Mouse (Mus musculus): ENCODE results near the gene Eif4ebp2. TPM values are rescaled to one million over a fixed set of nuclear protein-coding genes. Genes with fewer than 3 reads are reported as not detected.
A peak's percentile ranks its signal among the peaks of the same experiment; 100 is the strongest.
"Not testable (repeated sequence)": the region's sequence is repeated elsewhere in the genome, so short reads cannot be mapped to it uniquely, and the experiment has no call there.

The Eif4ebp2 gene
- total RNA-seq, 2 experiments from 2014 or later, result 9.5 to 88.4 TPM

DNA sequence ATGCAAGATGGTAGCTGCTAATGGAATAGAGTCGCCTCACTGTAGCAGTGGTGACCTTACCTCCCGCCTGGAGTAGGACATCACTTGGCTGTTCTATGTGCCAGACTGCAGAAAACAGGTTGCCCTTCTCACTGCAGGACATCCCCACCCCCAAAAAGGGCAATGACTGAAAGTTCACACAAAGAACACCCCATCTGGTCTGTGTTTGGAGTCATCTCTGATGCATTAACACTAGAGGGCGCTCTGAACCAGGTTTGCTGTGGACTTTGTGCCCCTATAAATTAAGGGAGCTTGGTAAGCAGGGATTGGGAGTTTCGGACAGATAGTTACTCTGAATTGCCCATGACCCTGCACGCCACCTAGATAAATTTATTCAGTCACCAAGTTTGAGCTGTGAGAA lies 14.4 kb upstream of the Eif4ebp2 start:
- ATAC-seq (replicated peaks; ENCODE audit: low FRiP score, poor library complexity, severe bottlenecking), result peak; percentile 65

DNA sequence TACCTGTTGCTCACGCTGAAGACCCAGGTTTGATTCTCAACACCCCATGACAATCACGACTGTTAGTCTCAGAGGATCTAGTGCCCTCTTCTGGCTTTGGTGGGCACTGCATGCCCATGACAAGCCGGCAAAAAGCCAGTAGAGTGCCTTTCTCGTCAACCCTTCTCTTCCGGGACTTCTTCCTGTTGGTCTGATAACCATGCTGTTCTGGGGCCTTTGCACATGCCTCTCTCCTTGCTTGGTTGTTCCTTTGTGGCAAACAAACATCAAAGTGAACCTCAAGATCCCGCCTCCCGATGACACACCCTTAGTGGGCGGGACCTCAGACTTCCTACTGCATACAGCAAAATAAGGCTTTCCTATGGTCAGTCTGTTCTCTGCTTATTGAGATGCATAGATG lies 13.8 kb upstream of the Eif4ebp2 start:
- ATAC-seq (replicated peaks; ENCODE audit: low FRiP score, poor library complexity, severe bottlenecking), result peak; percentile 63

DNA sequence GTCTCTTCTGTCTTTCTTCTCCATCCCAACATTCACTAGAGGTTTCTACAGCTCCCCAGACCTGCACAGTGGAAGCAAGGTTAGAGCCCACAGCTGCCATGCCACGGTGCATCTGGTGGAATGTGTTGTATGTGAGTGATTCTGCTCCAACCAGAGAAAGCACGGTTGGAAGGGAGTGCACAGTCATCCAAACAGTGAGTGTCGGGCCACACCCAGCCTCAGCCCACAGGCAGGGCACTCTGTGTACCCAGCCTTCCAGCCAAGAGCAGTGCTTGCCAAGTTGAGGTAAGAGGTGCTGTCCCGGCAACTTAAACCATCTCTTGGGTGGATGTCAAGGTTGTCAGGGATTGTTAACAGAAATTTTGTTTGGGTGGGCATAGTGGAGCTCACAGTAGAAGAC lies 12.5 kb upstream of the Eif4ebp2 start:
- peak; percentile 80 for ATAC-seq (replicated peaks; ENCODE audit: low FRiP score, poor library complexity, severe bottlenecking)

DNA sequence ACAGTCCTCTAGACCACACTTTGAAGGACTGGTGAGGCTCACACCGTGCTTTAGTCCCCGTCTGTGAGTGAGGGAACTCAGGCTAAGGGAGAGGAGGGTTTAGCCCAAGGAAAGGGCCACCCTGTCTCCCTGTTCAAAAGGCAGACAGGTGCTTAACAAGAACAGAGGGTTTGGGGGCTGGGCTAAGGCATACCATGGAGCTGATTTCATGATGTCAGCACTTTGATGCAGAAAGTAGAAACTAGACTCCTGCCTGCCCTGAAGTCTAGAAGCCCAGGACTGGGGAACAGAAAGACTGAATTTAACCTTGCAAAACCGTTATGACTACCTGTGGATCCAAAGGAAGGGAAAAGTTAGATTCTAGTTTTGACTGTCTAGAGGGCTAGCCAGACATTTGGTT lies 4.7 kb upstream of the Eif4ebp2 start:
- no peak for ATAC-seq (replicated peaks; ENCODE audit: low FRiP score, poor library complexity, severe bottlenecking)

DNA sequence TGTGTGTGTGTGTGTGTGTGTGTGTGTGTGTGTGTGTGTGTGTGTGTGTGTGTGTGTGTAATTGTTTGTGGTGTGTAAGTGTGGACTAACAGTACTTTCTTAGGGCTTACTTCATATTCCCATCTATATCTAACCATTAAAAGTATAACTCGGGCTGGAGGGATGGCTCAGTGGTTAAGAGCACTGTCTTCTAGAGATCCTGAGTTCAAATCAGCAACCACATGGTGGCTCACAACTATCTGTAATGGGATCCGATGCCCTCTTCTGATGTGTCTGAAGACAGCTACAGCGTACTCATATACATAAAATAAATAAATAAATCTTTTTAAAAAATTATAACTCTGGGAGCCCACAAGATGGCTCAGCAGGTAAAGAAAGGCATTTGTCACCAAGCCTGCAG lies 710 bp upstream of the Eif4ebp2 start:
- ATAC-seq (replicated peaks; ENCODE audit: low FRiP score, poor library complexity, severe bottlenecking), result not testable (repeated sequence)

DNA sequence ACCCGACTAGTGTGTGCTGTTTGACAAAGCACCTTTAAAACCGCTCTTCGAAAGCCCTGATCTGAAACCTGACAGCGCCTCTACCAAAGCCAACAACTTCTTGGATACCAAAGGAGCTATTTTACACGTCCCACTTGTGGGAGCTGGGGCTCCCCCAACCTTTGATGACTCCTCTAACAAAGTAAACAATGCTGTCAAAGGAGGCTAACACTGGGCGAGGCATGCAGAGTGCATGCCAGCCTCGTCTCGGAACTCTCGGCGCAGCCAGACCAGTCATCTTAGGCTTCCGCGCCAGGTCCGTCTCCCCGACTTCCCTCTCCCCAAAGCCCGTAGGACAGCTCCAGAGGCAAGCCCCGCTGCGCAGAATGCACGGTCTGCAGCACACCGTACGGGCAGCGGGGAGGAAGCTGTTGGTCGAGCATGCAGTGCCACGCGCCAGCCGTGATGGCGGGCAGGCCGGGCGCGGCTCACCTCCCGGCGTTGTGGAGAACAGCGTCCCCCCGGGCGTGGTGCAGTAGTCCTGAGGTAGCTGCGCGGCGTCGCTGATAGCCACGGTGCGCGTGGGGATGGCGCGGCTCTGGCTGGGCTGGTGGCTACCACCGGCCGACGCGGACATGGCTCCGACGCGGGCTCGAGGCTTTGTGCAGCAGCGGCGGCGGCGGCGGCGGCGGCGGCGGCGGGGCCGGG lies 387 bp downstream of the Eif4ebp2 start:
- peak; percentile 65 for ATAC-seq (replicated peaks; ENCODE audit: low FRiP score, poor library complexity, severe bottlenecking)

DNA sequence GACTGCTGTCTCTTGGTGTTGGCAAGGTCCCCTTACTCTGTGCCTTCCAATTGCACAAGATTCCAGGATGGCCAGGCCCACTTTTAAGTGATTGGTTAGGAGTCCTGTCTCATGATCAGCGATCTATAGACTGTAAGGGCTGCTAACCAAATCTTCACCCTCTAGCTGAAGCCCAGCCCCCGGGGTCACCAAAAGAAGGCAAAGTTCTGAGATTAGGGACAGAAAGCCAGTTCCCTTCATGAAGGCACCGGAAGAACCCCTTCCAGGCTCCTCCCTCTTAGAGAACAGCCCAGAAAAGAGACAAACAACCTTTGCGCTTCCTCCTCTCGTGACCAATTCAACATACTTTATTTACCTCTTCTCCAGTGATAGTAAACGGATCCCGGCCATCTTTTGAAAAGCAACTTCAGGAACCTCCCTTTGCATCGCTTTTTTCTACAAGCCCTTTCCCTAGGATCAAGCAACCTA lies 964 bp downstream of the Eif4ebp2 start:
- peak; percentile 57 for ATAC-seq (replicated peaks; ENCODE audit: low FRiP score, poor library complexity, severe bottlenecking)

DNA sequence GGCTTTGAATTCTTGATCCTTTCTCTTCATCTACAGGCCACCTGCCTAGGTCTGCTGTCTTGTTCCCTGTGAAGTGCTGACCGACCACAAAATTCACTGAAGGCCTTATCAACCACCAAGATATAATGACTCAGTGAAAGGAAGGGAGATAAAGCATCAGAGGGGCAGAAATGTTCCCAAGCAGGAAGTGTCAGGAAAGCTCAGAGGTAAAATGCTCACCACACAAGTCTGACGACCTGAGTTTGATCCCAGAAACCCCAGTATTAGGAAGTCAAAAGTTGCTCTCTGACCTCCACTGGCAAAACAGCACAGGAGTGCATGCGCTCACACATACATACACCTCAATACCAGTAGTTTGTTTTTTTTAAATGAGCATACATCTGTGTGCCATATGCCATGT lies 3.6 kb downstream of the Eif4ebp2 start:
- no peak for ATAC-seq (replicated peaks; ENCODE audit: low FRiP score, poor library complexity, severe bottlenecking)

DNA sequence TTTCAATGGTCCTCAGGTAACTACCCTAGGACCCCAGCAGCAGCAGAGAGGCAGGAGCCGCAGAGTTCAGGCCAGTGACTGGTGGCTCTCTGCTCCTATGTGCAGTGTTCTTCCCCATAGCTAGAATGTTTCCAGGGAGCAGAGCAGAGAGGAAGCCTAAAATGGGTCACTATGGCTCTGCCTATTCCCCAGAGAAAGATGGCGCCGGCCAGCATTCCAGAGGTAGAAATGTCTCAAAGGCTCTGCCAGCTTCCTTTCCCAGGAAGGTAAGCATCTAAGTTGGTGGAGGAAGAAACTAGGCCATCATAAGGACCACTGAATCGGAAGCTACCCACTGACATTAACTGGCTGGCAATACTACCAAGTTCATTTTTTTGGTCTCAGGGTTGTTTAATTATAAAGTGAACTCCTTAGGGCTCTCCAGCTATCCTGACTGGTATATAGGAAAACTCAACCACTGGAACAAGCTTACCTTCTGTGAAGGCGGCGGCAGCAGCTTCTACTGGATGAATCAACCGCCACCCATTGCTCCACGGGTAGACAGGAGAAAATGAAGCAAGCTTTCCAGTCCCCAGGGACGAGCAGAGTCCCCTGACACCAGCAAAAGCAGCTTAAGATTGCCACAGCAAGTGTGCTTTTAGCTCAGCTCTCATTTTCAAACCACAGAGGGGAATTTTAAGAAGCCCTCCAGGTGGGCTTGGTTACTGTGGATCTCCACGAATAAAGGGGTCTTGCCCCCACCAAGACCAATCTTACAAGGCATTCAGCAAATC lies 4.7 kb downstream of the Eif4ebp2 start:
- no peak for ATAC-seq (replicated peaks; ENCODE audit: low FRiP score, poor library complexity, severe bottlenecking)

DNA sequence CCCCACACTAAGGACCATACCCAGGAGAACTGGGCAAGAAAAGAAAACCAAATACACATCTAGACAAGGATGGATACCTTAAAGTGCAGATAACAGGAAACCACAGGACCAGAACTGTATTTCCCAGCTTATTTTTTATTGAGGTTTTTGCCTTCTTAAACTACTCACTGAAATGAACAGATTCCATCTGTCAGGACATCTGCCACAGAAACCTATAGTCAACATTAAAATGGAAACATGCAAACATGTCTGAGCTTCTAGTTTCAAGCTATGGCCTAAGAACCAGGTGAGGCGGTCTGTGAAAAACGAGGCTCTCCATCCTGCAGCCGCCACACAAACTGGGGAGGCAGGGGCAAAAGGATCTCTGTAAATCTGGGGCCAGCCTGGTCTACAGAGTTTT lies 7.4 kb downstream of the Eif4ebp2 start:
- no peak for ATAC-seq (replicated peaks; ENCODE audit: low FRiP score, poor library complexity, severe bottlenecking)

DNA sequence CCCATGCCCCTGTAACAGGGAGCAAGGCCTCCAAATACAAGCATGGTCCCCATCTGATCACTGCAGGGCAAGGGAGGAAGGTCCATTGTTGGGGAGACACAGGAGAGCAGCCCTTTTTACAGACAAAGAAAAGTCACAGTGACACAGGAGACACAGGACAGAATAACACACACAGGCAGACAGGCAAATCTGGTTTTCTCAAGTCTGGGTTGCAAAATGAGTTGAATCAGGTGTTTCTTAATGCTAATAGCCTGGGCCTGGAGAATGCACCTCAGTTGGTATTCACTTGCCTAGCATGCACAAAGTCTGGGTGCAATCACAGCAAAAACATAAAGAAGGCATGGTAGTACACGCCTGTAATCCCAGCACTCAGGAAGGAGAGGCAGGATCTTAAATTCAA lies 8.6 kb downstream of the Eif4ebp2 start:
- ATAC-seq (replicated peaks; ENCODE audit: low FRiP score, poor library complexity, severe bottlenecking), result no peak

DNA sequence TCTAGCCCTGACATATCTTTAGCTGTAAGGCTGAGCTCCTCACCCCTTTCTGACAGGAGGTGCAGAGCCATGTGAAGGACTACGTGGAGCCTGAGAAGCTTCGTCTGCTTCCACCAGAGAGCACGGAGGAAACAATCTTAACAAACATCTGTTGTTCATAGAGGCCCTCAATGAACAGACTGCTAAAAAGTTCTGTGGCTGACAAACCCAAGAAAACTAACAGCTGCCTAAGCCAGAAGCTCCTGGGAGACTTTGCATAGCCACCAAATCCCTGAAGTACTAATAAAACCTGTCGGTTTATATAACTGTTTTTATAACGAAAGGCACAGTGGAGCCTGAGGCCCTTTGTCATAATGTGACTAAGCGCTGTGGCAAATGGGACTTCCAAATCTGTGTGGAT lies 9.0 kb downstream of the Eif4ebp2 start:
- ATAC-seq (replicated peaks; ENCODE audit: low FRiP score, poor library complexity, severe bottlenecking), result no peak

DNA sequence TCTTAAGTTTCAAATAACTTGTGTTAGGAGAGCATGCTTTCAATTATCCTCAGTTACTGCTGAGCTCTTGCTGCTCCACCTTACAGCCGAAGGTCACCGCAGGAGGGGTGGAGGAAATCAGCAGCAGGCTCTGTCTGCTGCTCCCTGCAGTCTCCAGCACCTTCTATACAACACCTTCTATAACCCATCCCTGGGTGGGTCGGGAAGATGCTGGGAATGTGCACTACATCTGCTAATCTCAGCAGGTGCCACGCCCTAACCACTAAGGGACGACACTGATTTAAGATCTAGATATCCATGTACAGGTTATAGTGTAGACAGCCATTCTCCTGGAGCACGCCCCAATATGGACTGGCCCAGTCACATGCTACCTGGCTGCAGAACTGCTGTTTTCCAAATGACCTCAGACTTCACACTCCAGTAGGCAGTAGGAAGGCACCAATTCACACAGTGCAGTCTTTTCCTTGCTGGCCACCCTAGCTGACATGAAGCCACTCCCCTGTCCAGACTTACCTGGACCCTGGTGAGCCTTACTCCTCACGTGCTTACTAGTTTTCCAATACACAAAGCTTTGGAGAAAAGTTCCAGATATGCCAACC lies 12.2 kb downstream of the Eif4ebp2 start:
- ATAC-seq (replicated peaks; ENCODE audit: low FRiP score, poor library complexity, severe bottlenecking), result no peak

DNA sequence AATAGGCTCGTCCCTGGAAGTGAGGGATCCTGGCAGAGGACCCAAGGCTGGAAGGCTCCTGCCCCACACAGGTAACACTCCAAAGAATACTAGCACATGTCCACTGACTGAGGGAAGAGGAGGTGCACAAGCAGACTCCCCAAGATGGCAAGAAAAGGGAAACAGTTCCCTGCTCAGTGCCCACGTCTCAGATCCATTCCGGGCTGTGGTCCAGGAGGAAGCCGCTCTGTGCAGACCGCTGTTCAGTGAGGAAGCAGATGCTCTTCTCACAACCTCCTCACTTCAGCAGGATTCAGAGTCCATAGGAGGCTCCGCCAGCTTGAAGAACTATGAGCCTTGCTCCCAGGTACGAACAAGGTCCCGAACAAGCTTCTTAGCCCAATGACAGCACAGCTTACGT lies 21.1 kb downstream of the Eif4ebp2 start:
- ATAC-seq (replicated peaks; ENCODE audit: low FRiP score, poor library complexity, severe bottlenecking), result no peak

DNA sequence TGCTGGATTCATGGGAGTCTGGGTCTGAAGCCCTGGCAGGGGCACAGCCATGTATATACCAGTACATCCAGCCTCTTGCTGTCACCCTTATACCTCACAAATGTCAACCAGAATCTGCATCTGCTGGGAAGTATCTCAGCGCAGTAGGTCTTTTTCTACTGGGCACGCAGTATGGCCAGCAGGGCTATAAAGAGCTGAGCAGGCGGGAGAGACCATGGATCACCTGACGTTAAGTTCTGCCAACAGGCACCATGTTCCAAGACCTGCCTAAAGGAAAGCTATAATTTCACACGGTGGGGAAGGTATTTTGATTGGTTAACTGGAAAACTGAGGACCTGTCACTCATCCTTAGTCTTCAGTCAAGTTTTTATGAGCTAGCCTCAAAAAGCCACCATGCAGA lies 23.4 kb downstream of the Eif4ebp2 start:
- no peak for ATAC-seq (replicated peaks; ENCODE audit: low FRiP score, poor library complexity, severe bottlenecking)

DNA sequence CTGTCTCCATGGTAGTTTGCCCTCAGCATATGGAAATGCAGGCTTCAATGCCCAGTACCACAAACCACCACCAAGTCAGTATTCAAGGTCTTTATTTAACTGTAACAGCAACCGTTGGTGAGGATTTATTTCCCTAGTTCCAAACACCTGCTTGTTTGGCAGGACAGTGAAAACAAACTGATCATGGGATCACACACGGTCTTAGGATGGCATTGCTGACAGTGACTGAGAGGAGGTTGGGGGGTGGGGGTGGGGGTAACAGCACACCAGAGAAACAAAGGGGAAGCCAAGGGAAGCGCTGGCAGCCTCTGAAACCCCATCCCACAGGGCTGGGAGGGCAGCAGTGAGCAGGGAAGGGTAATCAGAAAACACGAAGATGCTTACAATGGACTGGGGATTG lies 24.0 kb downstream of the Eif4ebp2 start:
- ATAC-seq (replicated peaks; ENCODE audit: low FRiP score, poor library complexity, severe bottlenecking), result no peak

DNA sequence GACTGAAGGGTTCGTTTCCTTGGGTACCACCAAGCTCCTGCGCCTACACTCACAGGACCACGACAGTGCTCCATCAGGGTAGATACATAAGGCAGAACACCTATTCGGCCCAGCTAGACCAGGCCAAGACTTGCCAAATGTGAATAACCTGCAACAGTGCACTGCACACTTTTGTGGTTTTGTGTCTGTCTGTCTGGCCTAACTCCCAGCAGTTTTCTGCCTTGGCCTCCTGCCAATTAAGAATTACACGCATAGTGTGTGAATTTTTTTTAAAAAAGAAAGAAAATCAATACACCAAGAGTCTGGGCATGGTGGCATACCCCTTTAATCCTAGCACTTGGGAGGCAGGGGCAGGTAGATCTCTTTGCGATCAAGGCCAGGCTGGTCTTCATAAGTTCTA lies 24.5 kb downstream of the Eif4ebp2 start:
- ATAC-seq (replicated peaks; ENCODE audit: low FRiP score, poor library complexity, severe bottlenecking), result no peak

DNA sequence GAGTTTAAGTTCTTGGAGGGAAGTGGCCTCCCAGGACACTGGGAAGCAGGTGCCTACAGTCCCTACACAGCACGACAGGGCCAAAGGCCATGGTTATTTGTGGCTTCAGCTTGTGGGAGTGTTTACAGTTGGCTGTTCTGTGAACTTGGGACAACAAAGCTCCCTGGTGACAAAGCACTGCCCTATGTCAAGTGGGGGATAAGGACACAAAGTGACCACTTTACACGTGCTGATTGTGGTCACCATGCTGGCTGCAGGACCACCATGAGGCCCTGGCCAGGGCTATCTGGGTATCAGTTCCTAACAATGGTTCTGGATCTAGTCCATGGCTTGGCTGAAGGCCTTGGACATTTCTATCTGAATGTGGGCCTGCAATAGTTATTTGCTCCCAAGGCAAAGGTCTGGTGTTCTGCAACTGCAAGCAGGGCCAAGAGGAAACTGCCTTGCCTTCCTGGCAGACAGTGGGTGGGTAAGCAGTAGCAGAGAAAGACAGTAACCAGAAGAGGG lies 26.2 kb downstream of the Eif4ebp2 start:
- ATAC-seq (replicated peaks; ENCODE audit: low FRiP score, poor library complexity, severe bottlenecking), result no peak

DNA sequence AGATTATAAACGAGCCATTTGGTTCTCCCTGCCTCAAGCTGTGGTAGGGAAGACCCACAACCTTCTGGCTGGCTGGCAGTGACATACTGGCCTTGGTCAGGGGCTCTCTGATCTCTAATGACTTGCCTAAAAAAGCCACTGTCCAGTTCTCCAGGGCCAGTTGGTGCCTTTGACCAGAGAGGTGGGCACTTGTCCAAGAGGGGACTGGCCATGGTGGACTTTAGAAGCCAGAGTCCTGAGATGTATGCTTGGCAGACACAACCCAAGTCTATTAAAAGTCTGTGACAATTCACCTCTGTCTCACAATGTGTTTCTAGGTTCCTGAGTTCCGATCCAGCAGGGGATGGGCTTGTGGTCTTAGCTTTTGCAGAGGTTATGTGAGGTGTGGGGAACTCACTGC lies 27.4 kb downstream of the Eif4ebp2 start:
- no peak for ATAC-seq (replicated peaks; ENCODE audit: low FRiP score, poor library complexity, severe bottlenecking)

DNA sequence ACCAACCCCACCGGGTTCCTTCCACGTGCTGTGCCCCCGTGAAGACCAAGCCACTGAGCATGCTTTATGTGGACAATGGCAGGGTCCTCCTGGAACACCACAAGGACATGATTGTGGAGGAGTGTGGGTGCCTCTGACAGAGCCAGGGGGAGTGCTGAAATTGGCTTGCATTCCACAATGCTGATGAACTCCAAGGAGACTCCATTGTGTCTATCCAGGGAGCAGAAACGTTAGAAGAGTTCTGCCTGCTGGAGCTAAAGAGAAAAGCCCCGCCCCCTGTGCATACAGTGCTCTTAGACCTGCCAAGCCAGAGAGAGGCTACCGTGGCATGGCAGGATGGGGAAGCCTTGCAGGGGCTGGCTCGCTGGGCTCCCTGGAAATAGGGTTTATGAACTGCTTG lies 28.0 kb downstream of the Eif4ebp2 start:
- ATAC-seq (replicated peaks; ENCODE audit: low FRiP score, poor library complexity, severe bottlenecking), result no peak

DNA sequence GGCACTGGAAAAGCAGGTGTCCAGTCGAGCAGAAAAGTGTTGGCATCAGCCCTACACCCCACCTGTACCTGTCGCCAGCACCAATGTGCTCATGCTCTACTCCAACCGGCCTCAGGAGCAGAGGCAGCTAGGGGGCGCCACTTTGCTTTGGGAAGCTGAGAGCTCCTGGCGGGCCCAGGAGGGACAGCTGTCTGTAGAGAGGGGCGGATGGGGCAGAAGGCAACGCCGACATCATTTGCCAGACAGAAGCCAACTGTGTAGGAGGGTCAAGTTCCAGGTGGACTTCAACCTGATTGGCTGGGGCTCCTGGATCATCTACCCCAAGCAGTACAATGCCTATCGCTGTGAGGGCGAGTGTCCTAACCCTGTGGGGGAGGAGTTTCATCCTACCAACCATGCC lies 29.2 kb downstream of the Eif4ebp2 start:
- ATAC-seq (replicated peaks; ENCODE audit: low FRiP score, poor library complexity, severe bottlenecking), result no peak
